Mouse (Mus musculus) activated CD4-positive, CD25-positive, alpha-beta regulatory T cell, adult 4 months (primary cell): ENCODE measurements at regions not wholly inside any gene's neighbourhood (a gene's known extent, or its start where the extent isn't known, plus 50 kb on each side); places are given as distances from the start of the nearest gene placed in this dataset.

Experiments
- ATAC-seq: one replicate; pipeline ENCODE4 v1.8.0; 2017

GRCm38 (mm10) chr2:137229422-137230069 is 113.1 kb upstream of the Jag1 start:
- ATAC-seq = no peak

- ATAC-seq = no peak
Measured at GRCm38 (mm10) chr2:137227495-137227894, 111.1 kb upstream of the Jag1 start.

GRCm38 (mm10) chr2:137224702-137225552 is 108.5 kb upstream of the Jag1 start:
- peak; percentile 58 for ATAC-seq

GRCm38 (mm10) chr2:137215697-137216096 is 99.3 kb upstream of the Jag1 start:
- ATAC-seq = no peak

GRCm38 (mm10) chr2:137207846-137208245 is 91.4 kb upstream of the Jag1 start:
- ATAC-seq = no peak

GRCm38 (mm10) chr2:137204274-137204850 is 87.9 kb upstream of the Jag1 start:
- no peak for ATAC-seq

- ATAC-seq = no peak
Measured at GRCm38 (mm10) chr2:137200101-137200500, 83.7 kb upstream of the Jag1 start.

- no peak for ATAC-seq
Measured at GRCm38 (mm10) chr2:137192183-137192582, 75.7 kb upstream of the Jag1 start.

- ATAC-seq = no peak
Measured at GRCm38 (mm10) chr2:137169176-137169575, 52.7 kb upstream of the Jag1 start.

- no peak for ATAC-seq
Measured at GRCm38 (mm10) chr2:137168626-137169025, 52.2 kb upstream of the Jag1 start.
